Mouse (Mus musculus) embryo, embryonic 10.5 days (tissue): ENCODE data around the gene Gm28539.
A peak's percentile ranks its signal among the peaks of the same experiment; 100 is the strongest.
"Not testable (repeated sequence)": the region's sequence is repeated elsewhere in the genome, so short reads cannot be mapped to it uniquely, and the experiment has no call there.

Source experiments
- DNase-seq: peaks from one replicate; pipeline ENCODE4 v3.0.0-alpha.2; 2015; ENCODE audit warnings: low spot score

Gm28539 gene

DNA sequence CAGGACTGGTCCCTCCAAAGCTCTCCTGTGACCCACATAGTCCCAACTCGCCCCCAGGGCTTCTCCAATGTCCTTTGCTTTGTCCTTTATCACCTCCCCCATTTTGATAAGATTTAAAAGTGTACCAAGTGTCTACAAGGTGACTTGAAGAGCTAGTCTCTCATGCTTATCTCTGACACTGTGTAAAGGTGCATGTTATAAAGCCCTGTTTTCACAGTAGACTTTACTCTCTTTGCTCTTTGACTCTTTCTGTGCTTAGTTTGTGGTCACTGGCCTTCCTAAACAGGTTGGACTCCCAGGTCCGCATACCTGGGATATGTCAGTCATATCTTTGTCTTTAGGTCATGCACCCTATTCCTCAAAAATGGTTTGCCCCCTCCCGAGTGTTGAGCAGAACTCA, 118.7 kb downstream of the Gm28539 start:
- DNase-seq, result no peak

DNA sequence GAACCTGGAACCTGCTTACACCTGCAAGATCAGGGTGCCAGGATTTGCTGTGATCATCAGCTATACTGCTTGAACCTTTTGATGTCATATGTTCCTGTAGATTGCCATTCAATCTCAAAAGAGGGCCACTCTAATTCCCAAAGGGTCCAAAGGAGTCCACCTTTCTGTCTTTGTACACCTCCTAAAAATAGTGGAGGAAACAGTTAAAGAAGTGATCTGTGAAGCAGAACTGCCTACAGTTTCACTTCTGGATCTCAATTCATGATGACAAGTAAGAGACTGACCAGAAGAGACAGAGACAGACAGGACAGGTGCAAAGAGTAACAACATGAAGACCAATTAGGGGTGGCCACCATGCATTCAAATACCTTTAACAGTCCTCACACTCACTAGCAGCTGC, 127.1 kb downstream of the Gm28539 start:
- DNase-seq, result no peak

DNA sequence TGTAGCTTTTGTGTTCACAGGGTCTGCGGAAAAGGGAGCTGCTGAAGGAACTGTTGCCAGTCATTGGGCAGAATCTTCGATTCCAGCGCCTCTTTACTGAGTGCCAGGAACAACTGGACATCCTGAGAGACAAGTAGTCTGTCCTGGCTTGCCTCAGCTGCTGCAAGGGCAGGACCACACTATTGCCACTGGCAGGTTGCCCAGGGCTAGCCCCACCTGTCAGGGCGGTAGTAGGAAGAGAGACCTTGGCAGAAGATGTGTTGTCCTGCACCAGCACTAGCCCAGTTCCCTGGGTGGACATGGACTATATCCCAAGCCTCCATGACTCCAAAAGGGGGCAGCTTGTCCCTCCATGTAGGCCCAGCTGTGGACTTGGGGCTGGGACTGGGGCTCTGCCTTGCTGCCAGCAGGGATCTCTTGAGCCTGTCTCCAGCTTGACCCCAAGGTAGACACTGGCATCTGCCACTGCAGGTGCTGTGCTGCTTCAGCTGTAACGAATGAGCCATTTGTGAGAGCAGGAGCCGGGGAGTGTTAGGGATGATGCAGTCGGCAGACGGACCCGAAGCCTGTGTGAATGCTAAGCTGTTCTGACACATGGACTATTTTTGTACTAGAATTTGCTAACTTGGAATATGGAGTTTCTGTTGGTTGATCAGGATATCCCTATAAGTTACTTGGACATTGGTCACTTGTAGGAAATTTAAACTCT, 133.2 kb downstream of the Gm28539 start:
- DNase-seq, result no peak

DNA sequence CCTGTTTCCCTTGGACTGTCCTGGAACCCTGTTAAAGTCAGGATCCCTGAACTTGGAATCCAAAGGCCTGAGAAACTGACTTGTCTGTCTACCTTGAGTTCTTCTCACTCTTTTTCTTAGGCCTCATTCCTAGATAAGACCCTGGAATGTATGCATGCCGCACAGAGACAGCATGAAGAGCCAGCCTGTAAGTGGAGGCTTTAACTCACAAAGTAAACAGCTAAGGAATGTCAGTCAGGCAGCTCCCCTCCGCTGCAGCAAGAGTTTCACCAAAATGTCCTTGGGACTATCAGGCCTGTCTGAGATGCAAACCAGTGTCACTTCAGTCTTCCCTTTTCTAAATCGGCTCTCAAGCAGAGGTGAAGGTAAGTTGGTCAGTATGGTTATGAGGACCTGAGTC, 134.5 kb downstream of the Gm28539 start:
- no peak for DNase-seq

DNA sequence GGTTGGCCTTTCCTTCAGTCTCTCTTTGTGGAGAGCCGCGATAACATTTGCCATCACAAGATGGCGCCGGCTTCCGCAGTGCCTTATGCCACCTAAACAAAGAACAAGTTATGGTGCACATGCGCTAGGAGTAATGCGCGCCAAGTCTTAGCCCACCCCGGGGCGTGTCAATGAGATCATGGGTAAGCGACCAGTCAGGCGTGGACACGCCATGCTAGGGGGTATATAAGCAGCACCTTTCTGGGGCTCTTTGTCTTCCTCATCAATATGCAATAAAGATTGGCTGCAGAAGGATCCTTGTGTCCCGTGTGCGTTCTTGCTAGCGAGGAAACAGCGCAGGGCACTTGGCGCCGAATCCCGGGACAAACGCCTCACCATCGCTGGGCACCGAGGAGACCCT, 139.3 kb downstream of the Gm28539 start:
- not testable (repeated sequence) for DNase-seq

DNA sequence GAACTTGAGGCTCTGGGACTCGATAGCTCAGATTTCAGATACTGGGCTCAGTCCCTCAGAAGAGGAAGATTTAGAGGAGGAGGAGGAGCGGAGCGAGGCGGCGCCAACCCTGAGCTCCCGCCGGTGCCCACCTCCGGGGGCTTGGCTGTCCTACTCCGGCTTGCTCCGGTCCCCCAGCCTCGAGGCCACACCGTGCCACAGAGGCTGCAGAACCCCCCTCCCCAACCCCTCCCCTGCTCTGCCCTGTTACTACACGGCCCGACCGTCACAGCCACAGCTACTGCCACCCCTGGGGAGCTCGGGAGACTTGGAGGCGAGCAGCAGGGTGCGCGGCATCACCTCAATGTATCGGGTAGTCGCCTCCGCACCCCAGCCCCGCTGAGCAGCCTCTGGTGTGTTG, 139.9 kb downstream of the Gm28539 start:
- DNase-seq, result no peak

DNA sequence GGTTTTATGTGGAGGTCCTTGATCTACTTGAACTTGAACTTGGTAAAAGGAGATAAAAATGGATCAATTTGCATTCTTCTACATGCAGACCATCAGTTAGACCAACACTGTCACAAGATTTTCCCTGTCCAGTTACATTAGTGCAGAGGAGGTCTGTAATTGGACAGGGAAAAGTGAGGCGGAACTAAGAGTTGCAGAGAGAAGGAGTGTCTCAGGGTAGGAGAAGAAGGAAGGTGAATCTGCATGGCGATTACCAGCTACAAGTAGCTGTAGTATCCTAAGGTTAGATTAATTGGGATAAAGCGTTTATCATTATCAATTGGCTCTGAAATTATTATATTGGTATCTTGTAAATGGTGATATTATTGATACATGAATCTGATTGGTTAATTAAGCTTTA, 150.0 kb downstream of the Gm28539 start:
- no peak for DNase-seq

DNA sequence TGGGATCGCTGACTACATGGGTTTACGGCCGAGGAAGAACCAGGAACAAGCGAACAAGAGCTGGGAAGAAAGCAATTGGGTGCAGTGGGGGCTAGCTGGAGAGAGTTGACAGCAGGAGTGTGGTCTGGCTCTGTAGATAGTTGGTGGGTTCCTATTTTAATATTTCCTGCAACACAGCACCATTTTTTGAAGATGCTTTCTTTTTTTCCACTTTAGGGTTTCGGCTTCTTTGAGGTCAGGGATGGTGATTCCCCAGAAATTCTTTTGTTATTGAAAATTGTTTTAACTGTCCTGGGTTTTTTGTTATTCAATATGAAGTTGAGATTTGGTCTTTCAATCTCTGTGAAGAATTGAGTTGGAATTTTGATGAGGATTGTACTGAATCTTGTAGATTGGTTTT, 150.5 kb downstream of the Gm28539 start:
- DNase-seq, result no peak

DNA sequence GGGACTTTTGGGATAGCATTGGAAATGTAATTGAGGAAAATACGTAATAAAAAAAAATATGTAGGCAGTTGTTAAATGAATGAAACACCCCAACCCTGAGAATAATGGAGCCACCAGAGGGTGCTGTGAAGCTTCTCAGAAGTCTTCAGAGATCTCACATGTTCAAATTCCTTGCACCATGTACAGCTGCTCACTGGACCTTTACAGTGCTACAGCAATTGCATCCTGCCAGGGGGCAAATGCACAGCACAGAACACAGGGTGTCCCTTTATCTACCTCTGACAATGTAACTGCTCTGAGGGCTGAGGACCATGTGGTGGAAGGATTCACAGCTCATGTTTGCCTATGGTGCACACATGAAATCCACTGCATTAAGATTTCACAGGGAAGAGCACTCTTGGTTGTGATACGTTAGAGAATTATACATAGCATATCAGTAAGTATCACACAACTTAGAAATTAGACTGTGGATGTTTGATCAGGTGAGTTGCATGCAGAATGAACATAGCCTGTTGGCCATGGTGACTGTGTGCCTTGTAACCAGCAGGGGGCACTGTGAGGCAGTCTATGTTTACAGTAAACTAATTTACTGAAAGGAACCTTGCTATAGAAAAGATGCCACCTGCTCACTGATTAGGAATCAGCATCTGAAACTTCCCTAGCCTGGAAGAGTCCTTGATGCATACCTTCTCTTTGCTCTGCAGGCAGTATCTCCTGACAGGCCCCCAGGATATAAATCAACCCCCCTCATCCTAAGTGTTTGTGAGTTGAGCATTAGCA, 166.4 kb downstream of the Gm28539 start:
- peak; percentile 37 for DNase-seq

DNA sequence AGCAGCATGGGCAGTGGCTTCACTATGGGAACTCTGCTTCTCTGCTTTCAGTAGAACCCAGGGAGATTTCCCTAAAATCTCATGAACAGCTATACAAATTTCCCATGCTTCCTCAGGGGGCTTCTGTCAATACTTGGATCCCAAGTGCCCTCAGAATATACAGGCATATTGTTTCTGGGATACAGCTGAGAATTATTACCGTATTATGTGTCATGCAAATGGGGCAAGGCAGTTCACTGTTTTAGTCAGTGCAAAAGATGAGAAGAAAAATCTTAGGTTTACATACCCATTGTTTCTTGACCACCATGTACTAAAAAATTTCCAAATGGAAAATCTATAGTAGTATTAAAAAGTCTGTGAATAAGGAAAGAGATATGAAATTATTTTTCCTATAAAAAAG, 167.4 kb downstream of the Gm28539 start:
- DNase-seq, result no peak

DNA sequence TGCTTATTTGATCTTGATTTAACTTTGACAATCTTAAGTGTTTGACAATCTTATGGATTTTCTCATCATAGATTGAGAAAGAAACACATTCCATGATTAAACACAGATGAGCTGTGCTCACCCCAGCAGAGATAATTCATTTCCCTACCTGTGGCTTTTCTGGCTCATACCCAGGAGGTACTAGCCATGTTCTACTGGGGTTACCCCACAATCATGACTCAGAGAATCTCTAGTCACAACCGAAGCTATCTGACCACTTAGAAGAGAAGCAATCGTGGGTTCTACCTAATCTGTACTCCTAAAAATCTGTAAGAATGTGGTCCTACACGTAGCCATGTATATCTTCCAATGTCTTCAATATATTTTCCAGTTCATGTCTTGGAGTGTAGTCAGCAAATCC, 168.9 kb downstream of the Gm28539 start:
- no peak for DNase-seq
